Mouse (Mus musculus): ENCODE measurements at regions not wholly inside any gene's neighbourhood (a gene's known extent, or its start where the extent isn't known, plus 50 kb on each side); places are given as distances from the start of the nearest gene placed in this dataset.

DNA sequence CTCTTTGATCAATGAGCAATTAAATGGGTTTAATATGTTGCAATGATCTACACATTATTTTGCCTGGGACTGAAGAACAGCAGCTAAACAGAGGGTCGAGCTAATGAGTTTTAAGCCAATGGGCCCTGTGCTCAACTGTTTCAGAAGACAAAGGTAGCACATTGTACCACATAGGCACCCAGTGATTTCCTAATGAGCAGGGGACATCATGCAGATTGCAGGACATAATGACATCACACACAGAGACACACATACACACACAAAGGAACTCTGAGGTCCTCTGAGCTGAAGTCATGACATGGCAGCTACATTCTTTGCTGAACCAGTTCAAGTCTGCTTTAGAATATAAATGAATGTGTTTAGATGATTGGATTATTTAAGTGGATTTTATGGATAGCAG, 71.9 kb downstream of the Zfp330 start:
- WGBS: 10% methylated on average over 1 of the region's 1 CpGs
- Histone ChIP-seq H3K4me3 (no peak overlapping the region), H3K36me3 (no peaks in the 10 kb centered on the region), H3K4me2 (replicated peaks) (no peak overlapping the region), H3K9ac (replicated peaks) (no peak overlapping the region), H3K27ac (replicated peaks) (no peak overlapping the region), H3K4me1 (no peaks in the 10 kb centered on the region), H3K9me3 (no peaks in the 10 kb centered on the region), H3K27me3 (no peaks in the 10 kb centered on the region)
- peak; percentile 83 for ATAC-seq (replicated peaks)

GRCm38 (mm10) chr8:82700471-82700870, 73.5 kb downstream of the Zfp330 start:
- Histone ChIP-seq H3K36me3 (no peaks in the 10 kb centered on the region), H3K9ac (replicated peaks) (no peak overlapping the region), H3K4me3 (no peak overlapping the region), H3K4me1 (no peaks in the 10 kb centered on the region), H3K9me3 (no peaks in the 10 kb centered on the region), H3K27me3 (no peaks in the 10 kb centered on the region), H3K4me2 (replicated peaks) (no peak overlapping the region), H3K27ac (replicated peaks) (no peak overlapping the region)
- ATAC-seq (replicated peaks): no peak
- 76% methylated on average over 1 of the region's 1 CpGs for WGBS

DNA sequence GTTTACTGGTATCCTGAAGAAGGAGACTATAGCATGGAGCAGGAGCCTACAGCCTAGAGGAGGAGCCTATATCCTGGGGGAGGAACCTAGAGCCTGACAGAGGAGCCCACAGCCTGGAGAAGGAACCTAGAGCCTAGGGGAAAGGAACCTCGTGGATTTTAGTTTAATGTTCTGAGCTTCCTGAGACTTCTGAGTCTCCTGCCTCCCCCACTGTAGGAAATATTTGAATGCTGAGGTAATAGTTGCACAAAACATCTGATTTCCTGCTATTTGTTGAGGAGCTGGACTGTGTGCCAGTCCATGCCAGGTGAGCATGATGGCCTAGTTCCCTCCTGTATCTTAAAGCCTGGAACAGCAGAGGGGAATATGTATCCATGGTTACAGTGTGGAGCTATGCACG, 74.7 kb downstream of the Zfp330 start:
- WGBS: 74% methylated on average over 2 of the region's 2 CpGs
- ATAC-seq (replicated peaks): no peak
- H3K27me3 ChIP-seq: no peaks in the 10 kb centered on the region
- no peak overlapping the region for H3K4me3 ChIP-seq
- H3K27ac ChIP-seq (replicated peaks): no peak overlapping the region
- H3K36me3 ChIP-seq: no peaks in the 10 kb centered on the region
- H3K9me3 ChIP-seq: no peaks in the 10 kb centered on the region
- no peak overlapping the region for H3K4me2 ChIP-seq (replicated peaks)
- no peak overlapping the region for H3K9ac ChIP-seq (replicated peaks)
- no peaks in the 10 kb centered on the region for H3K4me1 ChIP-seq

DNA sequence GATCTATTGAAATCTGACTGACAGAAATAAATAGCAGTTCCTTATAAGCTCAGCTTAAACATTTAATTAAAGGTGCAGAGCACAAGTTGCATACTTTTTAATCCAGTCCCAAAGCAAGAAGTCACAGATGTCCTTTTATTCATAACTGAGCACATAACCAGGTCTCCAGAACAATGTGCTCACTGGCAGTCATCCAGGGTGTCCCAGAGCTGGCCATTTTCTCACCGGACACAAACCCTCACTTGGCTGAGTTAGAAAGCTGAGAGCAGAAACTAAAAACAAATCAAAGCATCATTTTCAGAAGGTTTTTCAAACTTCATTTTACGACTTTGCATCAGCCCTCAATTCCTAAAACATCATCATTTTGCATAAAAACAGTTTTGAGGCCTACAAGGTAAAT, 75.9 kb downstream of the Zfp330 start:
- H3K9me3 ChIP-seq: no peaks in the 10 kb centered on the region
- WGBS: 44% methylated on average over 2 of the region's 2 CpGs
- ATAC-seq (replicated peaks): no peak

DNA sequence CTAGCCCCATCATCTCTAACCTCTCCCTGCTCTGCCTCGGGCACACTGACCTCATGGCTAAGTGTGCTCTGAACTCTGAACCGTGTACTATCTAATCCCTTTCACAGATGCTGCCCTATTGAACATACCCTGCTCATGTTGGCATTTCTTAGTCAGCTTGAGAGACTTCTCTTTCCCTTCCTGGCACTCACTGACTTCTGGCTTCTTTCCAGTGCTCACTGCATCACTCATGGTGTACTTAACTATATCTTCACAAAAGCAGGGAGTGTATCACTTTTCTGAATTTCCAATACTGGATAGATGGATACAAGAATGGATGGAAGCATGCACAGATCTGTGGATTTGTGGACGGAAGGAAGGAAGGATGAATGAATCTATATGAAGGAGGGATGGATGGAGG, 80.9 kb downstream of the Zfp330 start:
- no peaks in the 10 kb centered on the region for H3K36me3 ChIP-seq
- no peaks in the 10 kb centered on the region for H3K27me3 ChIP-seq
- WGBS: 77% methylated on average over 3 of the region's 3 CpGs
- no peak overlapping the region for H3K27ac ChIP-seq (replicated peaks)
- no peaks in the 10 kb centered on the region for H3K4me1 ChIP-seq
- no peak overlapping the region for H3K9ac ChIP-seq (replicated peaks)
- no peak overlapping the region for H3K4me2 ChIP-seq (replicated peaks)
- no peaks in the 10 kb centered on the region for H3K9me3 ChIP-seq
- no peak overlapping the region for H3K4me3 ChIP-seq
- no peak for ATAC-seq (replicated peaks)

More for the DNA sequence above, 75.9 kb downstream of the Zfp330 start:
- Histone ChIP-seq H3K4me1 (no peaks in the 10 kb centered on the region), H3K36me3 (no peaks in the 10 kb centered on the region), H3K4me3 (no peak overlapping the region), H3K27ac (replicated peaks) (no peak overlapping the region), H3K4me2 (replicated peaks) (no peak overlapping the region), H3K27me3 (no peaks in the 10 kb centered on the region), H3K9ac (replicated peaks) (no peak overlapping the region)

GRCm38 (mm10) chr8:82689322-82689721, 84.6 kb downstream of the Zfp330 start:
- no peak overlapping the region for H3K4me3 ChIP-seq
- 57% methylated on average over 3 of the region's 3 CpGs for WGBS

GRCm38 (mm10) chr8:82685966-82686365, 88.0 kb downstream of the Zfp330 start:
- H3K4me1 ChIP-seq: no peaks in the 10 kb centered on the region
- H3K4me3 ChIP-seq: no peak overlapping the region
- 95% methylated on average over 3 of the region's 3 CpGs for WGBS
- H3K27me3 ChIP-seq: no peaks in the 10 kb centered on the region
- no peaks in the 10 kb centered on the region for H3K9me3 ChIP-seq
- H3K27ac ChIP-seq (replicated peaks): no peak overlapping the region
- no peak for ATAC-seq (replicated peaks)
- H3K9ac ChIP-seq (replicated peaks): no peak overlapping the region
- no peaks in the 10 kb centered on the region for H3K36me3 ChIP-seq
- no peak overlapping the region for H3K4me2 ChIP-seq (replicated peaks)

More at GRCm38 (mm10) chr8:82689322-82689721, 84.6 kb downstream of the Zfp330 start:
- no peak for ATAC-seq (replicated peaks)
- Histone ChIP-seq H3K36me3 (no peaks in the 10 kb centered on the region), H3K4me2 (replicated peaks) (no peak overlapping the region), H3K9ac (replicated peaks) (no peak overlapping the region), H3K9me3 (no peaks in the 10 kb centered on the region), H3K4me1 (no peaks in the 10 kb centered on the region), H3K27me3 (no peaks in the 10 kb centered on the region), H3K27ac (replicated peaks) (no peak overlapping the region)

DNA sequence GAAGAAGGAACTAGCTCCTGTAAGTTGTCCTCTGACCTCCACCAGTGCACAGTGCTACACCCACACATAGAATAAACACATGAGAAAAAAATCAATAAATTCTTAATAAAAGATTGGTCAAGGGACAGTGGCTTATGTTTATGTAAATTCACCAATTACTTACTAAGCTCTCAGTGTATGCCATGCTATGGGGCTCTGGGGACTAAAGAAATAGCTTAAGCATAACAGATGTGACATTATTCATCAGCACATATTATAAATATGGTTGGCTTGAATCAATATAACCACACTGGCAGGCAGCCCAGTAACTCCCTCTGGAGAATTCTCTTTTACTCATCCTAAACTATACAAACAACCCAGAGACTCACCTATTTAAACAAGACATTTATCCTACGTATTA, 95.2 kb downstream of the Zfp330 start:
- Histone ChIP-seq H3K27ac (replicated peaks) (no peak overlapping the region), H3K9me3 (no peaks in the 10 kb centered on the region), H3K9ac (replicated peaks) (no peak overlapping the region), H3K4me3 (no peak overlapping the region), H3K4me1 (no peaks in the 10 kb centered on the region), H3K4me2 (replicated peaks) (no peak overlapping the region), H3K36me3 (no peaks in the 10 kb centered on the region), H3K27me3 (no peaks in the 10 kb centered on the region)
- no peak for ATAC-seq (replicated peaks)
- WGBS: 83% methylated on average over 1 of the region's 1 CpGs

- ATAC-seq (replicated peaks): no peak
- Histone ChIP-seq H3K9ac (replicated peaks) (no peak overlapping the region), H3K4me3 (no peak overlapping the region), H3K27me3 (no peaks in the 10 kb centered on the region), H3K36me3 (no peaks in the 10 kb centered on the region), H3K27ac (replicated peaks) (no peak overlapping the region), H3K4me1 (no peaks in the 10 kb centered on the region), H3K4me2 (replicated peaks) (no peak overlapping the region), H3K9me3 (no peaks in the 10 kb centered on the region)
- 76% methylated on average over 3 of the region's 3 CpGs for WGBS
Observed at GRCm38 (mm10) chr8:82677781-82678180, 96.2 kb downstream of the Zfp330 start.

DNA sequence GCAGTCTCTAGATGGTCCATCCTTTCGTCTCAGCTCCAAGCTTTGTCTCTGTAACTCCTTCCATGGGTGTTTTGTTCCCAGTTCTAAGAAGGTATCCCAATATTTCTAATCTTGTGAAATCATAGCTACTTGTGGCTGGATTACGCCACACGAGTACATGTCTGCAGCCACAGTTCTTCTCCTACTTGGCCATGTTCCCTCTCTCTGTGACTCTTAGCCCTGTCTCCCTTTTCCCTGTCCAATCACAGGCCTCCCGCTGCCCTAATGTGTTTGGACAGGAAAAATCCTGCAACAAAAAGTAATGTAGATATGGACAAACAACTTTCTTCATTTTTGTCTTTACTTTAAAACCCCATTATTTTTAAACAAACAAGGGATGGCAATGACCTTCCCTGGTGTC, 104.7 kb downstream of the Zfp330 start:
- H3K27ac ChIP-seq (replicated peaks): no peak overlapping the region
- H3K27me3 ChIP-seq: no peaks in the 10 kb centered on the region
- H3K36me3 ChIP-seq: no peaks in the 10 kb centered on the region
- ATAC-seq (replicated peaks): no peak
- H3K4me3 ChIP-seq: no peak overlapping the region
- H3K4me1 ChIP-seq: no peaks in the 10 kb centered on the region
- WGBS: 85% methylated on average over 4 of the region's 4 CpGs
- no peak overlapping the region for H3K4me2 ChIP-seq (replicated peaks)
- no peaks in the 10 kb centered on the region for H3K9me3 ChIP-seq
- H3K9ac ChIP-seq (replicated peaks): no peak overlapping the region

DNA sequence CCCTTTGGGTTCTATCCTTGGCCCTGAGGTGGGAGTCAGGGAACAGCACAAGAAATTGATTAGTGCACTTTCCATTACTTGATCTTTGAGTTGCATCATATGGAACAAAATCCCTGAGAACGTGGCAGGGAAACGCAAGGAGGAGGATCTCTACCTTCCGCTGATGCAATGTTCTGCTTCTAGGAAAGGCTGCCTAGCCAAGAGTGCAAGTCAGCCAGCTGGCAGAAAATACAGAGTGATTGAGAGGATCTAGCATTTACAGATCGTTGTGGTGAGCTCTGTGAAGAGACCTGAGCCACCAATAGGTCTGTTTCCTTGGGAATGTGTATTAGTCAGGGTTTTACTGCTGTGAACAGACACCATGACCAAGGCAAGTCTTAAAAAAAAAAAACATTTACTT, 108.8 kb downstream of the Zfp330 start:
- no peaks in the 10 kb centered on the region for H3K9me3 ChIP-seq
- H3K4me1 ChIP-seq: no peaks in the 10 kb centered on the region
- no peak overlapping the region for H3K27ac ChIP-seq (replicated peaks)
- no peaks in the 10 kb centered on the region for H3K27me3 ChIP-seq
- H3K36me3 ChIP-seq: no peaks in the 10 kb centered on the region
- WGBS: 90% methylated on average over 4 of the region's 4 CpGs
- H3K4me3 ChIP-seq: no peak overlapping the region
- H3K4me2 ChIP-seq (replicated peaks): no peak overlapping the region
- no peak overlapping the region for H3K9ac ChIP-seq (replicated peaks)
- ATAC-seq (replicated peaks): no peak

GRCm38 (mm10) chr8:82640502-82640901, 133.5 kb downstream of the Zfp330 start:
- H3K9ac ChIP-seq (replicated peaks): no peak overlapping the region
- no peak for ATAC-seq (replicated peaks)
- H3K27ac ChIP-seq (replicated peaks): no peak overlapping the region
- no peaks in the 10 kb centered on the region for H3K4me1 ChIP-seq
- 88% methylated on average over 1 of the region's 1 CpGs for WGBS
- H3K4me2 ChIP-seq (replicated peaks): no peak overlapping the region
- H3K36me3 ChIP-seq: no peaks in the 10 kb centered on the region
- H3K9me3 ChIP-seq: no peaks in the 10 kb centered on the region
- no peak overlapping the region for H3K4me3 ChIP-seq
- no peaks in the 10 kb centered on the region for H3K27me3 ChIP-seq

DNA sequence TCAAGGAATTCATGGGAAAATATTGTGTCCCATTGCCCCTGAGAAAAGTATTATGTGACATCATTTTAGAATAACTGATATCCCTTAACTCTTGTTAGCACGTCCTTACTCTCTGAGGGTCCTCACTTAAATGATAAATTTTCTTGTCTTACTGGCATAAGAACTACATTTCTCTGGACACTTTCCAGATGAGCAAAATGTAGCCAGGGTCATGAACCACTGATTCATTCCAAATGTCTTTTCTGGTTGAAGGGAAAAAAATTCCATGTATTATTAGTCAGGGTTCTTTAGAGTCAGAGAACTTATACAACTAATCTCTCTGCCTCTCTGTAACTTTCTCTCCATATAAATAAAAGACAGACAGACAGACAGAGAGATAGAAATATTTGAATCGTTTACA, 143.5 kb downstream of the Zfp330 start:
- Histone ChIP-seq H3K27me3 (no peaks in the 10 kb centered on the region), H3K4me1 (no peaks in the 10 kb centered on the region), H3K9me3 (no peaks in the 10 kb centered on the region), H3K9ac (replicated peaks) (no peak overlapping the region), H3K4me3 (no peak overlapping the region), H3K27ac (replicated peaks) (no peak overlapping the region), H3K36me3 (no peaks in the 10 kb centered on the region), H3K4me2 (replicated peaks) (no peak overlapping the region)
- 87% methylated on average over 2 of the region's 2 CpGs for whole genome bisulfite sequencing
- no peak for ATAC-seq (replicated peaks)
